Mouse (Mus musculus) bone marrow, adult 2 months (tissue): ENCODE data around the gene Gaa.

ENCODE experiments used
- CTCF ChIP-seq: fragments of 200-500 bp; IDR thresholded peaks from 2 replicates; pipeline ENCODE4 v1.5.1; 2011; ENCODE audit warnings: low read length, control low read depth; ENCODE audit not compliant: control insufficient read depth, insufficient read depth
- POLR2A ChIP-seq: fragments of 200-500 bp; IDR thresholded peaks from 2 replicates; pipeline ENCODE4 v1.6.1; 2011; ENCODE audit warnings: low read depth, mild to moderate bottlenecking, control low read depth, low read length, borderline replicate concordance; ENCODE audit not compliant: control insufficient read depth

- TF ChIP-seq POLR2A, result no peak
- TF ChIP-seq CTCF, result no peak
Measured at GRCm38 (mm10) chr11:119300246-119300935, 32.7 kb downstream of the Gaa start.
